Mouse (Mus musculus): ENCODE measurements around the gene Cacna2d2.

Gene Cacna2d2

GRCm38 (mm10) chr9:107464130-107464529, 64.7 kb downstream of the Cacna2d2 start:
- no peak for DNase-seq

DNA sequence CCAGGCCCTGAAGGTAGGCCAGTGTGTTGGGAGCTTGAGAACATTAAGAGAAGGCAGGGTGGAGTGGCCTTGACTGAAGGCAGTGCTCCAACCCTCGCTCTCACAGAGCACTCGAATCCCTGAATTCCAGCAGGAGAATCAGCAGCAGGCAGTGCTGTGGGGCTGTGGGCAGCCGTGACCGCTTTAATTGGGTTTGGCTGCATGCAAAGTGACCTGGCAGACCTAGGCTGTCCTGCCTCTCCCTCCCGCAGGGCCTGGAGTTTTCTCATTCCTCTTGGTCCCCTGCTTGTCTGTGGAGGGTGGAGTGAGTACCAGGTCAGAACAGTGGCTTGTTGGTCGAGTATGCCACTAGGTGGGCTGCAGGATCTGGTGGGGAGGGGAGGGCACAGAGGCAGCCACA, 66.2 kb downstream of the Cacna2d2 start:
- no peak for DNase-seq

GRCm38 (mm10) chr9:107469213-107469795, 69.9 kb downstream of the Cacna2d2 start:
- DNase-seq, result no peak

DNA sequence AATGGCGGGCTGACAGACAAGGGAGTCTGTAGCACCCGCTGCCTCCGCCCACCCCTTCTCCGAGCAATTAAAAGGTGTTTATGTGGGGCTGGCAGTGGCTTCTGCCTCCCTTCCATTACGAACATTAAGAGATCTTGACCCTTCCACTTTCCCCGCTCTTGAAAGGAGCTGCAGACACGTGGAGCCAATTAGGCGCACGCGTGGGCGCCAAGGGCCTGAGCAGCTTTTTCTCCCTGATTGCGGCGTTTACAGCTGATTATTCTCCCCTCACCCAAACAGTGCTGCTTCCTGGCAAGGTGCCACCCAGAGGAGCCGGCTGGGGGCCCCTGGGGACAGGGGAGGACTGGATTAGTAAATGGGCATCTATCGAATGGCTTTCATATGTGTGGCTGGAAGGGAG, 71.0 kb downstream of the Cacna2d2 start:
- DNase-seq, result no peak

- no peak for DNase-seq
Measured at GRCm38 (mm10) chr9:107474016-107474415, 74.6 kb downstream of the Cacna2d2 start.

DNA sequence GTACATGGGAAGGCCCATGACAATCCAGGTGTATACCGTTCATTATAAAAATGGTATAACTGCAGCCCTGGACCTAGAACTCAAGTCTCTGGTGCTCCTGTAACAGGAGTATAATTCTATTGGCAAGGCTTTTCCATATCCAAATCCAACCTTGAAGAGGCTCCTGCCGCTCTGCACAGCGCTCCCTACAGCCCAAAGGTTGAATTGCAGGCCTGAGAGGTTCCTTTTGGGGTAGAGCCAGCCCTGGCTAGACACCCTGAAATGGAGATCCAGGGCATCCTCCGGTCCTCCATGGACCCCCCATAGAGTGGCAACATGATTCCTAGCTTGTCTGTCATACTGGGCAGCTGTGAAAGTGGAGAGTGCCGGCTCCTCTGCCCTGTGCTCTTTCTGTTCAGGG, 79.6 kb downstream of the Cacna2d2 start:
- DNase-seq, result no peak

DNA sequence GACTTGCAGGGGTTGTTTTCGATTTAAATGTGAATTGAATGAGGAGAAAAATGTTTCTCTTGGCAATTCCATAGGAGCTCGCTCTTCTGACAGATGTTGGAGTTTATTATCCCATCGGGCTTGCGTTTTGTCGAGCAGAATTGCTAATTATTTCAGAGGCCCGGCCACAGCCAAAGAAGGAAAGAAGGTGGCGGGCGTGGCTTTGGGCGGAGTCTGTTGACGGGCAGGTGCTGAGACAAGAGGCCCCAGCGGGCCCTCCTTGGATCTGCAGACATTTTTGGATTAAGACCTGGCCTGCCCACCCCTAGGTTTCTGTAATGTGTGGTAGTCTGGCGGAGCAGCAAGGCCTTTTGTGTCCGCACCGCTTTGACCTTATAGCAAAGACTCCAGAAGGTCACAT, 80.2 kb downstream of the Cacna2d2 start:
- DNase-seq, result no peak

DNA sequence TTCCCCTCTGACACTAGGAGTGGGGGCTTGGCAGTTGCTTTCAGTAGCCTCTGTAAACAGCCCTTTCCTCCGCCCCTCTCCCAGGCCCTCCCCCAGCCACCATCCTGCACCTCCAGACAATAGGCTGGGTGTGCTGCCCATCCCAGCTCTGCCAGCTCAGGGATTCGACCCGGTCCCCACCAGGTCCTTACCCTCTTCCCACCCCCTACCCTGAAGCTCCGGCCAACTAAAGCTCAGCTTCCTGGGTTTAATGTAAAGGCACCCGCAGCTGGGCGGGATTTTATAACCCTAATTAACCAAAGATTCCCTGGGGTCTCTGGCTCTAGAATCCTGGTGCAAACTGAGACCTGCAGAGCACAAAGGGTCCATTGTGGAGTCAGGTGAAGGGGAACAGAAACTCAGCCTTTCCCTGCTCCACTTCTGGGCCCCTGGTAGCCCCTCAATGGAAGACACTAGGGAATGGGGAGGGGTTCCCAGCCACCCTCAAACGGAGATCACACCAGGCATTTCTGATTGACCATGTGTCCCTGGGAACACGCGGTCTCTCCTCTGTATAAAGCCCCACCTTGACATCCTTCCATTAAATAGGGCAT, 81.2 kb downstream of the Cacna2d2 start:
- DNase-seq, result no peak

DNA sequence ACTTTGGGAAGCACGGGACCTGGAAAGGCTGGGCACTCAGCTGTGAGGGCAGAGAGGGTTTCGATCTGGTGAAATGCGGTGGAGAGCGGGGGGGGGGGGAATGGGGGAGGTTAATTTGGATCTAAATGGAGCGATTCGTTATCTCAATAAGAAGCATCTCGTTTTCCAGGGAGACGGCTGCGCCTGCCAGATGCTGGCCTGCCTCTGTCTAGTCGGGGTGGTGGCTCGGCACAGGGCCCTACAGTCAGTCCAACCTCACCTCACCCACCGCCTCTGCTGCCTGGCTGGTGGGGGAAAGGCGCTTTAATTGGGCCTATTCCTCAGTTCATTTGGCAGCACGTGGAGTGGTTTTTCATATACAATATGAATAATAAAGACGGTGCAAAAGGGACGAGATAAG, 81.9 kb downstream of the Cacna2d2 start:
- no peak for DNase-seq

- no peak for DNase-seq
Measured at GRCm38 (mm10) chr9:107482004-107482403, 82.6 kb downstream of the Cacna2d2 start.

DNA sequence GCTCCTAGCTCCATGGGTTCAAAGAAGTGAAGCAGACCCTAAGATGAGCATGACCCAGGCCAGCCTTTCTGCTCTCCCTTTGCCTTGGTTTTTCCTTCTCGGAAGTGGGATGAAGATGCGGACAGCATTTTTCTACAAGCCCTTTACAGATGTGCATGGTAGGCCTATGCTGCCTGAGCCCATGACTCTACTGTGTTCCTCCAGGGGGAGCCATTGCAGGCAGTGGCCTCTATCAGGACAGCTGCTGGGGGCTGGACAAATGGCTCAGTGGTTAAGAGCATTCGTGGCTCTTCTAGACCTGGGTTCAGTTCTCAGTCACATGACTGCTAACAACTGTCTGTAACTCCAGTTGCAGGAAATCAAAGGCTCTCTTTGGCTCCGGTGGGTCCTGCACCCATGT, 83.4 kb downstream of the Cacna2d2 start:
- DNase-seq, result no peak

- DNase-seq, result no peak
Measured at GRCm38 (mm10) chr9:107483714-107484113, 84.3 kb downstream of the Cacna2d2 start.

GRCm38 (mm10) chr9:107484302-107484701, 84.9 kb downstream of the Cacna2d2 start:
- no peak for DNase-seq

GRCm38 (mm10) chr9:107484766-107485165, 85.4 kb downstream of the Cacna2d2 start:
- no peak for DNase-seq

DNA sequence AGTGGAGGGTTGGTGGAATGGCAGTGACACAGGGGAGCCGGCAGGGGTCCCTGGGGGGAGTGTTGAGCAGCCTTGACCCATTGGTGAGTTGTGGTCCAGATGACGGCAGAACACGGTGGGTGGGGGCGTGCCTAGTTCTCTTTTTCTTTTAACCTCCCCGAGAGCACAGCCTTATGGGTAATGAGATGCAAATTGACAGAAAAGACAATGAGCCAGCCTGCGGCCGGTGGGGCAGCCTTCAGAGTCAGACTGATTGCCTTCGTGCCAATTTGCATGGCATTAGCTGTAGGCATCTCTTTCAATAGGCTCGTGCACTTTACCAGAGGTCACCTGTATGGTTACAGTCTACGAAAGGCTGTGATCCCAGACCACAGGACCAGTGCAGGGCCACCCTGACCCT, 86.7 kb downstream of the Cacna2d2 start:
- DNase-seq, result no peak

GRCm38 (mm10) chr9:107486507-107487225, 87.3 kb downstream of the Cacna2d2 start:
- DNase-seq, result peak; percentile 22

- DNase-seq, result no peak
Measured at GRCm38 (mm10) chr9:107490146-107490545, 90.7 kb downstream of the Cacna2d2 start.

GRCm38 (mm10) chr9:107490625-107491024, 91.2 kb downstream of the Cacna2d2 start:
- DNase-seq, result no peak

DNA sequence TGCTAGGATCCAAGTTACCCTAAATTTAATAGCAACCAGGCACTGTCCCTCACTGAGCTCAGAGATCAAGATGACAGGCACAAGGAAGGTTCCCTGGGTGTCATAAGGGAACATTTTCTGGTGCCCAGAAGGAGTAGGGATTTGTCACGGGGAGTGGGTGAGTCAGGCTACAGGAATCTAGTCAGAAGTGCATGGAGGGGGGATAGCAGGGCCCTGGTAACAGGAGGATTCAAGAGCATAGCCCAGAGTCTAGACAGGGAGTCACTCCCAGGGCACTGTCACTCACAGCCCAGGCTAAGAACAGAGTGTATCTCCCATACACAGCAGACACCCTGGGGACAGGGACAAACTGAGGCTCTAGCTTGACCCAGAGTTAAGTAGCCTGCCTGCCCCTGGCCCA, 94.1 kb downstream of the Cacna2d2 start:
- no peak for DNase-seq

DNA sequence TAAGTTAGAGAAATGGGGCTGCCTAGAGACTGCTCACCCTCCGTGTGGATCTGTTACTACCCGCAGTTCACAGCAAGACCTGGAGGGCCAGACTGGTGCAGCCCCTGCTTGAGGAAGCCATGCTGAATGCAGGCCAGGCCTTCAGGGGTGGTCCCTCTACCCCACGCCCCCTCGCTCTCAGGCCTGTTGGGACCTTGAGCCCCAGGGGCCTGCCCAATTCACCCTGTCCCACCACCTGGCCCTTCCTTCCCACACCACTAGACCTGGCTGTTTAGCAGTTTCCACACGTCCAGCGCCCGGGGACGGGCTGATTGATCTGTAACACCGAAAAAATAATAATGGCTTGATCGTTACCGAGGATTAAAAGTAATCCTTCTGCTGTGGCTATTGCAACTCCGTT, 94.8 kb downstream of the Cacna2d2 start:
- no peak for DNase-seq

- no peak for DNase-seq
Measured at GRCm38 (mm10) chr9:107496359-107496758, 96.9 kb downstream of the Cacna2d2 start.

DNA sequence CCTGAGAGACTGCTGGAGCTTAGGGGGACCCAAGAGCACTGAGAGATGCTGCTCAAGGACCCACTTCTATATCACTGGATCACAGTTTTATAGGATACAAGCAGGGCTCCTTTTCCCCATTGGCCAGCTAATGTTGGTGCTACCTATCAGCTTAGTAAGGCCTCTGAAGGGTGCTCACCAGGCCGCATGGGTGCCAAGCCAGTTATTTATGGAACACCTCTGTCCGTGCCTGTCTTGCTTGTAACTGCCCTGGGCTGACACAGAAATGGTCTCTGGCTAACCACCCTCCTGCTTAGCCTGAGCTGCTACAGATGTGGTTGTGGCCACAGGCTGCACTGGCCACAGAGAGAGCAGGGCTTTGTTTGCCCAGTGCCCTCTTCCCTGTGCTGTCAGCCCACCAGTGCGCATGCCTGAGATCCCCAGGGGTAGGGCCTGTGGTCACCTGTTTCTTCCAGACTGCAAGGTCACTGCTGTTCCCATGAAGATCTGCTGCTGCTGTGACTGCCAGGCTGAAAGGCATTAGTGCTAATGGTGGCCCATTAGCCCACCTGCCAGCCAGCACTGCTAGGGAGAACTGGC, 101.4 kb downstream of the Cacna2d2 start:
- DNase-seq, result no peak

DNA sequence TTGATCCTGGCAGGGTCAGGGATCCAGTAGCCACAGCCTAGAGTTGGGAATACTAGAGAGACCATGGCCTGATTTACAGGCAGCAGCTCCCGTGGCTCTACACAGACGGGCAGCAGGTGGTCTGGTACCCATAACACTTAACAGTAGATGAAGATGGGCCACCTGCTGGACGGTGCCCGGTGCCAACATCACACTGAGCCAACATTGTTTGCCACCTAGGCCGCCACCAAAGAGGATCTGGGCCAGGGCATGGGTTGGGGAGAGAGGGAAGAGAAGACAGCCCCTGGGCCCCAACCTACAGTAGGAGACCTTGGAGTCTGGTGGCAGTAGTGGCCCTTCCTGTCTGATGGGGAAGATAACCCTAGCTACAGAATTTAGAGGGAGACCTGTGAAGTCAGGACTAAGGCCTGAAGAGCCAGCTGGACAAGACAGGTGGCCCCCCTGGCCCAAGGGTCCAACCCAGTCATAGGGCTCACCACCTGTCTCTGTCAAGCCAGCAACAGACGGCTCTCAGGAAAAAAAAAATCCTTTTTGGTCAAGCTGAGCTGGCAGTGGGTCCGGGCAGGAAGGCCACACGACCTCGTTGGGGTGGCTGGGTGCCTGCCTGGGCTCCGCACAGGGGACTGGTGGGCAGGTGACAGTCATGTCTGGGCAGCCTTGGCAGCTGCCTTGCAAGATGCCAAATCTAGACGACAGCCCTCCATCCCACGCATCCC, 102.9 kb downstream of the Cacna2d2 start:
- DNase-seq, result no peak

All from lung, postnatal 14 days (tissue).